Mouse (Mus musculus): ENCODE measurements around the gene Eva1b. TPM values are rescaled to one million over a fixed set of nuclear protein-coding genes. Genes with fewer than 3 reads are reported as not detected.

Gene Eva1b
- total RNA-seq, 1 experiment = 48.7 TPM

GRCm38 (mm10) chr4:126108061-126108740, 39.3 kb upstream of the Eva1b start:
- H3K4me3 ChIP-seq (ENCODE audit: insufficient read depth in 1 of 2, low read depth in 1 of 2, low read length in 2 of 2, poor library complexity in 1 of 2, severe bottlenecking in 1 of 2) = no peak overlapping the region

GRCm38 (mm10) chr4:126109613-126110373, 37.8 kb upstream of the Eva1b start:
- TF ChIP-seq CHD2 (IDR thresholded peaks at IDR 0.05; ENCODE audit: low read depth, low read length) = no peak
- no peak for DNase-seq (ENCODE audit: low read depth, low spot score)
- Histone ChIP-seq H3K4me3 (ENCODE audit: insufficient read depth in 1 of 2, low read depth in 1 of 2, low read length in 2 of 2, poor library complexity in 1 of 2, severe bottlenecking in 1 of 2) (no peak overlapping the region), H3K9me3 (ENCODE audit: control insufficient read depth, insufficient read depth, low read depth, low read length) (no peaks in the 10 kb centered on the region), H3K27ac (ENCODE audit: insufficient read depth, low read depth, low read length, poor library complexity, severe bottlenecking) (peak overlapping the region; percentile 22; the same call in 1 of the 2 replicates), H3K9ac (ENCODE audit: insufficient read depth, low read depth, low read length, poor library complexity, severe bottlenecking) (no peak overlapping the region), H3K36me3 (ENCODE audit: control insufficient read depth, insufficient read depth, low read length, poor library complexity, severe bottlenecking) (no peaks in the 10 kb centered on the region; the same call in 1 of the 2 replicates), H3K4me1 (ENCODE audit: control insufficient read depth in 2 of 2, insufficient read depth in 2 of 2, low read length in 2 of 2, poor library complexity in 1 of 2) (peaks cover 9 to 23% of the 10 kb centered on the region in 2 experiments)
- in situ Hi-C loops (cut with MboI; ENCODE audit: low sequenced_read_pairs in 2 of 2, unreplicated experiment in 2 of 2) = no loop called here

More at GRCm38 (mm10) chr4:126108061-126108740, 39.3 kb upstream of the Eva1b start:
- Histone ChIP-seq H3K9ac (ENCODE audit: insufficient read depth, low read depth, low read length, poor library complexity, severe bottlenecking) (no peak overlapping the region), H3K4me1 (ENCODE audit: control insufficient read depth in 2 of 2, insufficient read depth in 2 of 2, low read length in 2 of 2, poor library complexity in 1 of 2) (peaks cover 9 to 23% of the 10 kb centered on the region in 2 experiments), H3K9me3 (ENCODE audit: control insufficient read depth, insufficient read depth, low read depth, low read length) (no peaks in the 10 kb centered on the region), H3K27ac (ENCODE audit: insufficient read depth, low read depth, low read length, poor library complexity, severe bottlenecking) (no peak overlapping the region), H3K36me3 (ENCODE audit: control insufficient read depth, insufficient read depth, low read length, poor library complexity, severe bottlenecking) (no peaks in the 10 kb centered on the region; the same call in 1 of the 2 replicates)
- no peak for DNase-seq (ENCODE audit: low read depth, low spot score)
- TF ChIP-seq CHD2 (IDR thresholded peaks at IDR 0.05; ENCODE audit: low read depth, low read length) (no peak), ZC3H11A (IDR thresholded peaks at IDR 0.05; ENCODE audit: borderline replicate concordance, low read depth, low read length) (no peak)
- in situ Hi-C loops (cut with MboI; ENCODE audit: low sequenced_read_pairs in 2 of 2, unreplicated experiment in 2 of 2) = no loop called here

GRCm38 (mm10) chr4:126110374-126111152, 37.0 kb upstream of the Eva1b start:
- Histone ChIP-seq H3K4me3 (ENCODE audit: insufficient read depth in 1 of 2, low read depth in 1 of 2, low read length in 2 of 2, poor library complexity in 1 of 2, severe bottlenecking in 1 of 2) (peak overlapping the region; percentile 13 to 22; a peak in 1 of 4 replicates), H3K4me1 (ENCODE audit: control insufficient read depth in 2 of 2, insufficient read depth in 2 of 2, low read length in 2 of 2, poor library complexity in 1 of 2) (peaks cover 7 to 21% of the 10 kb centered on the region in 2 experiments)
- DNase-seq (ENCODE audit: low read depth, low spot score) = no peak

GRCm38 (mm10) chr4:126111153-126111549, 36.4 kb upstream of the Eva1b start:
- DNase-seq (ENCODE audit: low read depth, low spot score) = no peak

More at GRCm38 (mm10) chr4:126110374-126111152, 37.0 kb upstream of the Eva1b start:
- in situ Hi-C loops (cut with MboI; ENCODE audit: low sequenced_read_pairs in 2 of 2, unreplicated experiment in 2 of 2) = no loop called here
- Histone ChIP-seq H3K9ac (ENCODE audit: insufficient read depth, low read depth, low read length, poor library complexity, severe bottlenecking) (peak overlapping the region; percentile 6; the same call in 1 of the 2 replicates), H3K36me3 (ENCODE audit: control insufficient read depth, insufficient read depth, low read length, poor library complexity, severe bottlenecking) (no peaks in the 10 kb centered on the region; the same call in 1 of the 2 replicates), H3K27ac (ENCODE audit: insufficient read depth, low read depth, low read length, poor library complexity, severe bottlenecking) (peak overlapping the region; percentile 22), H3K9me3 (ENCODE audit: control insufficient read depth, insufficient read depth, low read depth, low read length) (no peaks in the 10 kb centered on the region)
- TF ChIP-seq ZNF384 (IDR thresholded peaks at IDR 0.05; ENCODE audit: low read depth, low read length) (no peak), ZC3H11A (IDR thresholded peaks at IDR 0.05; ENCODE audit: borderline replicate concordance, low read depth, low read length) (no peak), CHD2 (IDR thresholded peaks at IDR 0.05; ENCODE audit: low read depth, low read length) (no peak)

More at GRCm38 (mm10) chr4:126111153-126111549, 36.4 kb upstream of the Eva1b start:
- TF ChIP-seq MAFK (IDR thresholded peaks at IDR 0.05; ENCODE audit: insufficient read depth, low read depth, low read length) = no peak
- no peak for TF ChIP-seq HCFC1 (IDR thresholded peaks at IDR 0.05; ENCODE audit: borderline replicate concordance, insufficient read depth, low read length)
- no peak for TF ChIP-seq CHD2 (IDR thresholded peaks at IDR 0.05; ENCODE audit: low read depth, low read length)
- no peak for TF ChIP-seq ZNF384 (IDR thresholded peaks at IDR 0.05; ENCODE audit: low read depth, low read length)
- TF ChIP-seq ZC3H11A (IDR thresholded peaks at IDR 0.05; ENCODE audit: borderline replicate concordance, low read depth, low read length) = no peak
- H3K9ac ChIP-seq (ENCODE audit: insufficient read depth, low read depth, low read length, poor library complexity, severe bottlenecking) = peak overlapping the region; percentile 6; the same call in 1 of the 2 replicates
- in situ Hi-C loops (cut with MboI; ENCODE audit: low sequenced_read_pairs in 2 of 2, unreplicated experiment in 2 of 2) = no loop called here
- H3K27ac ChIP-seq (ENCODE audit: insufficient read depth, low read depth, low read length, poor library complexity, severe bottlenecking) = peak overlapping the region; percentile 2; the same call in 1 of the 2 replicates
- H3K9me3 ChIP-seq (ENCODE audit: control insufficient read depth, insufficient read depth, low read depth, low read length) = no peaks in the 10 kb centered on the region
- peak overlapping the region; percentile 13 to 22; a peak in 1 of 4 replicates for H3K4me3 ChIP-seq (ENCODE audit: insufficient read depth in 1 of 2, low read depth in 1 of 2, low read length in 2 of 2, poor library complexity in 1 of 2, severe bottlenecking in 1 of 2)
- peaks cover 7 to 21% of the 10 kb centered on the region in 2 experiments for H3K4me1 ChIP-seq (ENCODE audit: control insufficient read depth in 2 of 2, insufficient read depth in 2 of 2, low read length in 2 of 2, poor library complexity in 1 of 2)
- H3K36me3 ChIP-seq (ENCODE audit: control insufficient read depth, insufficient read depth, low read length, poor library complexity, severe bottlenecking) = no peaks in the 10 kb centered on the region; the same call in 1 of the 2 replicates
